Mouse (Mus musculus): ENCODE results near the gene Atp6v0e. TPM values are rescaled to one million over a fixed set of nuclear protein-coding genes. Genes with fewer than 3 reads are reported as not detected.

The Atp6v0e gene
- polyA plus RNA-seq, 1 experiment from 2014 or later = 122 TPM

DNA sequence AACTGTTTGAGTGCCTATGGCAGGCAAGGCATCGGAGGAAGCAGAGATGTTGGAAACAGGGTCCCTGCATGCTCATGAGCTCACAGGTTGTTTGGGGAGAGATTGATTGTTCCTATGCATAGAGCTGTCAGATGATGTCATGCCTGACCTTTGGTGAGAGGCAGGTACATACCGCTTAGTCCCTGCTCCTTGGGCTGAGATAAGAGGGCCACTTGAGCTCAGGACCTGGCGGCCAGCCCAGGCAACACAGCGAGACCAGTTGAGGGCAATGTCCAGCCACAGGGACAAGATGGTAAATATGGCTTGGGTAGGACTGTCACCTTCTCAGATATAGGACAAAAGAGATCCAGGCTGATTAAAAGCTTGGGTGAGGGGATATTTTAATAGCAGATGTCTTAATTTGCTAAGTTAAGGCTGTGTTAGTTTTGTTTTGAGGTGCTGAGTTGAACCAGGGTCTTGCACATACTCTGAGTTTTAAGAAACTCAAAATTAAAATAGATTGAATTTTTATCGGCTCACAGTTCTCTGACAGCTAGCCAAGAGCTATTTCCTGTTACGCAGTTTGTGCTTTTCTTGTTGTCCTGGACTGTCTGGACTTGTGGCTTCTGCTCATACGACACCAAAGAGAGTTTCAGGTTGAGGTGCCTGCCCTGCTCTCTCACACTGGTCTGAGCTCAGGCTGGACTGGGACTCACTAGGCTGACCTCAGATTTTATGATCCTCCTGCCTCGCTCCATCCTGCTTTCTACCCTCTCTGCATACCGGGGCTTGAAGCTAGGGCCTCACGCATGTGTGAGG lies 37.0 kb downstream of the Atp6v0e start:
- H3K4me2 ChIP-seq (ENCODE audit: low read depth) = no peak overlapping the region
- 92% methylated on average over 10 of the region's 10 CpGs for WGBS
- H3K27me3 ChIP-seq (ENCODE audit: control insufficient read depth, insufficient read depth, low read length) = no peaks in the 10 kb centered on the region
- H3K36me3 ChIP-seq (ENCODE audit: control insufficient read depth, insufficient read depth, low read length) = no peaks in the 10 kb centered on the region
- no peak for DNase-seq (ENCODE audit: low spot score)
- H3K9me3 ChIP-seq (ENCODE audit: control insufficient read depth, low read length) = no peaks in the 10 kb centered on the region
- no peaks in the 10 kb centered on the region for H3K4me1 ChIP-seq (ENCODE audit: control insufficient read depth, insufficient read depth, low read length)
- H3K27ac ChIP-seq (ENCODE audit: low read depth, low read length) = no peak overlapping the region
- no peak overlapping the region for H3K9ac ChIP-seq (ENCODE audit: low read length)
- H3K4me3 ChIP-seq (ENCODE audit: low read depth, low read length) = no peak overlapping the region
- ATAC-seq (ENCODE audit: insufficient read depth, low FRiP score, low TSS enrichment) = no peak

- Histone ChIP-seq H3K4me1 (ENCODE audit: control insufficient read depth, insufficient read depth, low read length) (no peaks in the 10 kb centered on the region), H3K27ac (ENCODE audit: low read depth, low read length) (no peak overlapping the region), H3K27me3 (ENCODE audit: control insufficient read depth, insufficient read depth, low read length) (no peaks in the 10 kb centered on the region), H3K4me3 (ENCODE audit: low read depth, low read length) (no peak overlapping the region), H3K9ac (ENCODE audit: low read length) (no peak overlapping the region), H3K4me2 (ENCODE audit: low read depth) (no peak overlapping the region), H3K36me3 (ENCODE audit: control insufficient read depth, insufficient read depth, low read length) (no peaks in the 10 kb centered on the region), H3K9me3 (ENCODE audit: control insufficient read depth, low read length) (no peaks in the 10 kb centered on the region)
- DNase-seq (ENCODE audit: low spot score) (no peak), ATAC-seq (ENCODE audit: insufficient read depth, low FRiP score, low TSS enrichment) (no peak)
- WGBS = 83% methylated on average over 13 of the region's 13 CpGs
Observed at GRCm38 (mm10) chr17:26701565-26701964, 38.5 kb downstream of the Atp6v0e start.

DNA sequence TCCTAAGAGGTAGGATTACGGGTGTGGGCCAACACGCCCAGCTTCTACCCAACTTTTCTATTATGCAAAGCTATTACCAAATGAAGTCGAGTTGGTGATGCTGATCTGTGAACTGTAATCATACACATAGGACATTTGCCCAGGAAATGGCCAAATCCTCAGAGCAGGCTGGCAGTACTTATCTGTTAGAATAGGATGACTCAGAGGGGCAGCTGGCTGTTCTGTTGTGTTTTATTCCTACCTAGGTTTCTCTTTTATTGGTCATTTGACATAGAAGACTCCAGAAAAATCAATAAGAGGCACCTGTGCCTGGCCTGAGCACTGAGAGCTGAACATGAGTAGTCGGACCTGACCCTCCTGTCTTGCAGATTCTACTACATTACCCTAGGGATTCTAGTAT lies 39.6 kb downstream of the Atp6v0e start:
- H3K27ac ChIP-seq (ENCODE audit: low read depth, low read length) = no peak overlapping the region
- WGBS = 91% methylated on average over 4 of the region's 4 CpGs
- ATAC-seq (ENCODE audit: insufficient read depth, low FRiP score, low TSS enrichment) = no peak

GRCm38 (mm10) chr17:26703671-26704070 lies 40.6 kb downstream of the Atp6v0e start:
- no peaks in the 10 kb centered on the region for H3K36me3 ChIP-seq (ENCODE audit: control insufficient read depth, insufficient read depth, low read length)
- ATAC-seq (ENCODE audit: insufficient read depth, low FRiP score, low TSS enrichment) (no peak), DNase-seq (ENCODE audit: low spot score) (no peak)
- no peaks in the 10 kb centered on the region for H3K9me3 ChIP-seq (ENCODE audit: control insufficient read depth, low read length)
- no peak overlapping the region for H3K27ac ChIP-seq (ENCODE audit: low read depth, low read length)
- WGBS = 93% methylated on average over 4 of the region's 4 CpGs
- H3K4me2 ChIP-seq (ENCODE audit: low read depth) = no peak overlapping the region
- no peak overlapping the region for H3K4me3 ChIP-seq (ENCODE audit: low read depth, low read length)
- no peak overlapping the region for H3K9ac ChIP-seq (ENCODE audit: low read length)
- no peaks in the 10 kb centered on the region for H3K4me1 ChIP-seq (ENCODE audit: control insufficient read depth, insufficient read depth, low read length)
- H3K27me3 ChIP-seq (ENCODE audit: control insufficient read depth, insufficient read depth, low read length) = no peaks in the 10 kb centered on the region

More for the DNA sequence above, 39.6 kb downstream of the Atp6v0e start:
- DNase-seq (ENCODE audit: low spot score) = no peak
- H3K36me3 ChIP-seq (ENCODE audit: control insufficient read depth, insufficient read depth, low read length) = no peaks in the 10 kb centered on the region
- H3K4me1 ChIP-seq (ENCODE audit: control insufficient read depth, insufficient read depth, low read length) = no peaks in the 10 kb centered on the region
- no peak overlapping the region for H3K4me2 ChIP-seq (ENCODE audit: low read depth)
- no peak overlapping the region for H3K9ac ChIP-seq (ENCODE audit: low read length)
- no peaks in the 10 kb centered on the region for H3K27me3 ChIP-seq (ENCODE audit: control insufficient read depth, insufficient read depth, low read length)
- no peaks in the 10 kb centered on the region for H3K9me3 ChIP-seq (ENCODE audit: control insufficient read depth, low read length)
- no peak overlapping the region for H3K4me3 ChIP-seq (ENCODE audit: low read depth, low read length)

DNA sequence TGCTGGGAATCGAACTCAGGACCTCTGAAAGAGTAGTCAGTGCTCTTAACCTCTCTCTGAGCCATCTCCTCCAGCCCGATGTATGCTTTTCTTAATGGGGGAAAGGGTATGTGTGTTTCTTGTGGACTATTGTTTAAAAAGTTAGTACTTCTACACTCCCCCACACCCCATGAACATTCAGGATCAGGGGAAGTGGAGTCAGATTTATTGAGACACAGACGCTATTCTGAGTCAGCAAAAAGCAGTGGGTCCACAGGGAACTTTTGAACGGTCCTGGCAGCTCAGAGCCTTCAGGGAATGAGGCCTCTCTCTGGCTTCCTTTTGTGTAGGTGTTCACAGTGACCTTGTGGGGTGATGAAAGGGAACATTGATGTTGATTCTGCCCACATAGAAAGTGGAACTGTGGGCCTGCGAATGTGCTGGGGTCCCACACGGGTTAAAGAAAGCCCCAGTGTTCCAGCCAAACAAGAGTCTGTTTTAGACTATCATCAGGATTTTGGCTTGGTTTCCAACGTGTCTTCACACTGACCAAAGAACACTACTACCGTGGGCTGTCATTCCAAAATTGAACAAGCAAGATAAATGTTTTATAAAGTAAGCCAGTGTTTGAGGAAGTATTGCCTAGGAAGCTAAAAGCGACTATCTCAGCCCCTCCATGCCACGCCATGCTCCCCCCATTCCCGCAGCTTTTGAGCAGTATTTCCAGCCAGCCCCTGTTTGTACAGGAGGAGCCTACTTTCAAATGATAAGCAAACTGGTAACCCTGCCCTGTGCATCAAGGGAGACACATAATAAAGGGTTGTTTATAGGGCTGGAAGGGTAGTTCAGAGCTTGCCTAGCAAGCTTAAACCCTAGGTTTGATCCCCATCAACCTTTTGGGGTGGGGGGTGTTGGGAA lies 42.7 kb downstream of the Atp6v0e start:
- Histone ChIP-seq H3K9ac (ENCODE audit: low read length) (no peak overlapping the region), H3K4me3 (ENCODE audit: low read depth, low read length) (no peak overlapping the region), H3K9me3 (ENCODE audit: control insufficient read depth, low read length) (no peaks in the 10 kb centered on the region), H3K27ac (ENCODE audit: low read depth, low read length) (no peak overlapping the region), H3K4me2 (ENCODE audit: low read depth) (no peak overlapping the region), H3K36me3 (ENCODE audit: control insufficient read depth, insufficient read depth, low read length) (no peaks in the 10 kb centered on the region), H3K4me1 (ENCODE audit: control insufficient read depth, insufficient read depth, low read length) (no peaks in the 10 kb centered on the region), H3K27me3 (ENCODE audit: control insufficient read depth, insufficient read depth, low read length) (no peaks in the 10 kb centered on the region)
- WGBS = 80% methylated on average over 11 of the region's 11 CpGs
- ATAC-seq (ENCODE audit: insufficient read depth, low FRiP score, low TSS enrichment) (no peak), DNase-seq (ENCODE audit: low spot score) (no peak)

- H3K4me3 ChIP-seq (ENCODE audit: low read depth, low read length) = no peak overlapping the region
- no peaks in the 10 kb centered on the region for H3K36me3 ChIP-seq (ENCODE audit: control insufficient read depth, insufficient read depth, low read length)
- no peak overlapping the region for H3K4me2 ChIP-seq (ENCODE audit: low read depth)
- no peaks in the 10 kb centered on the region for H3K27me3 ChIP-seq (ENCODE audit: control insufficient read depth, insufficient read depth, low read length)
- H3K4me1 ChIP-seq (ENCODE audit: control insufficient read depth, insufficient read depth, low read length) = no peaks in the 10 kb centered on the region
- no peak overlapping the region for H3K9ac ChIP-seq (ENCODE audit: low read length)
- H3K9me3 ChIP-seq (ENCODE audit: control insufficient read depth, low read length) = no peaks in the 10 kb centered on the region
- WGBS = 72% methylated on average over 7 of the region's 7 CpGs
- DNase-seq (ENCODE audit: low spot score) (no peak), ATAC-seq (ENCODE audit: insufficient read depth, low FRiP score, low TSS enrichment) (no peak)
- H3K27ac ChIP-seq (ENCODE audit: low read depth, low read length) = no peak overlapping the region
Observed at GRCm38 (mm10) chr17:26707066-26707465, 44.0 kb downstream of the Atp6v0e start.

GRCm38 (mm10) chr17:26708499-26708898 lies 45.5 kb downstream of the Atp6v0e start:
- ATAC-seq (ENCODE audit: insufficient read depth, low FRiP score, low TSS enrichment) = no peak
- H3K4me2 ChIP-seq (ENCODE audit: low read depth) = no peak overlapping the region
- H3K9ac ChIP-seq (ENCODE audit: low read length) = no peak overlapping the region
- no peaks in the 10 kb centered on the region for H3K27me3 ChIP-seq (ENCODE audit: control insufficient read depth, insufficient read depth, low read length)
- no peak overlapping the region for H3K4me3 ChIP-seq (ENCODE audit: low read depth, low read length)
- H3K36me3 ChIP-seq (ENCODE audit: control insufficient read depth, insufficient read depth, low read length) = no peaks in the 10 kb centered on the region
- no peak for DNase-seq (ENCODE audit: low spot score)
- no peaks in the 10 kb centered on the region for H3K4me1 ChIP-seq (ENCODE audit: control insufficient read depth, insufficient read depth, low read length)
- H3K27ac ChIP-seq (ENCODE audit: low read depth, low read length) = no peak overlapping the region
- no peaks in the 10 kb centered on the region for H3K9me3 ChIP-seq (ENCODE audit: control insufficient read depth, low read length)

- Histone ChIP-seq H3K4me1 (ENCODE audit: control insufficient read depth, insufficient read depth, low read length) (no peaks in the 10 kb centered on the region), H3K36me3 (ENCODE audit: control insufficient read depth, insufficient read depth, low read length) (no peaks in the 10 kb centered on the region), H3K27ac (ENCODE audit: low read depth, low read length) (no peak overlapping the region), H3K4me2 (ENCODE audit: low read depth) (no peak overlapping the region), H3K27me3 (ENCODE audit: control insufficient read depth, insufficient read depth, low read length) (no peaks in the 10 kb centered on the region), H3K9me3 (ENCODE audit: control insufficient read depth, low read length) (no peaks in the 10 kb centered on the region), H3K4me3 (ENCODE audit: low read depth, low read length) (no peak overlapping the region), H3K9ac (ENCODE audit: low read length) (no peak overlapping the region)
- no peak for ATAC-seq (ENCODE audit: insufficient read depth, low FRiP score, low TSS enrichment)
- DNase-seq (ENCODE audit: low spot score) = no peak
- whole genome bisulfite sequencing = 68% methylated on average over 9 of the region's 9 CpGs
Observed at GRCm38 (mm10) chr17:26708993-26709590, 46.1 kb downstream of the Atp6v0e start.
